ENCODE assay signal across 9 mouse cellular contexts in genomic region chr3:40531286-40532141, GRCm38 (mm10). TPM values are rescaled to one million over a fixed set of nuclear protein-coding genes. Genes with fewer than 3 reads are reported as not detected.
DNase-seq lines count a peak whose midpoint lies in the region; ATAC-seq and TF ChIP-seq lines count a peak whose summit lies in the region.
"Had no signal": no experiment of that assay in that cellular context is flagged by ENCODE, and none has a peak within 500 bp of the region (broad histone marks: within the 10 kb centered on the region; RNA-seq: fewer than 3 reads in every experiment).

Intu (plus strand) TSS chr3:40531286.

- peak within 1 kb of the TSS; percentile 30 for H3K9ac ChIP-seq in intestine, embryonic 14.5 days (ENCODE audit: low read length)
- peak within 1 kb of the TSS; percentile 35 for H3K9ac ChIP-seq in limb, embryonic 15.5 days
- peak within 1 kb of the TSS; percentile 73 for H3K9ac ChIP-seq in midbrain, embryonic 13.5 days (replicated peaks)
- 0 out of 2 replicates have a peak within 1 kb of the TSS, but pooled peaks have one; percentile 6 for H3K9ac ChIP-seq in stomach, embryonic 14.5 days (replicated peaks; ENCODE audit: low read depth, low read length)

- 1% methylated on average over 54 of the region's 54 CpGs for WGBS in intestine, embryonic 14.5 days
- under 1% methylated on average over 54 of the region's 54 CpGs for WGBS in limb, embryonic 15.5 days
- under 1% methylated on average over 54 of the region's 54 CpGs for WGBS in midbrain, embryonic 13.5 days
- WGBS in stomach, embryonic 14.5 days, result under 1% methylated on average over 53 of the region's 54 CpGs

- no peak within 1 kb of the TSS for H3K27ac ChIP-seq in cortical plate, adult 2 months (ENCODE audit: insufficient read depth, low read length)
- no peak within 1 kb of the TSS for H3K27ac ChIP-seq in intestine, embryonic 14.5 days (ENCODE audit: low read depth)
- no peak within 1 kb of the TSS for H3K27ac ChIP-seq in limb, embryonic 15.5 days
- H3K27ac ChIP-seq in midbrain, embryonic 13.5 days, result no peak within 1 kb of the TSS
- no peak within 1 kb of the TSS for H3K27ac ChIP-seq in stomach, embryonic 14.5 days (ENCODE audit: low read length)

- no peak for TF ChIP-seq POLR2A in cortical plate, adult 2 months (IDR thresholded peaks at IDR 0.05; ENCODE audit: extremely low read depth, insufficient read depth, low read length)

- no peaks in the 10 kb centered on the region; the same call in 1 of the 2 replicates for H3K4me1 ChIP-seq in cortical plate, adult 2 months (ENCODE audit: control insufficient read depth, insufficient read depth, low read length)
- H3K4me1 ChIP-seq in intestine, embryonic 14.5 days (replicated peaks; ENCODE audit: control insufficient read depth, insufficient read depth, low read length), result peaks cover 5% of the 10 kb centered on the region; the same call in 1 of the 2 replicates
- peaks cover 20% of the 10 kb centered on the region for H3K4me1 ChIP-seq in limb, embryonic 15.5 days
- H3K4me1 ChIP-seq in midbrain, embryonic 13.5 days (replicated peaks), result peaks cover 28% of the 10 kb centered on the region
- no peaks in the 10 kb centered on the region; the same call in 1 of the 2 replicates for H3K4me1 ChIP-seq in stomach, embryonic 14.5 days (ENCODE audit: control insufficient read depth, insufficient read depth, low read length)

- H3K36me3 ChIP-seq in intestine, embryonic 14.5 days (ENCODE audit: control insufficient read depth, insufficient read depth, low read length), result no peaks in the 10 kb centered on the region
- no peaks in the 10 kb centered on the region for H3K36me3 ChIP-seq in limb, embryonic 15.5 days
- H3K36me3 ChIP-seq in midbrain, embryonic 13.5 days, result no peaks in the 10 kb centered on the region
- no peaks in the 10 kb centered on the region for H3K36me3 ChIP-seq in stomach, embryonic 14.5 days (ENCODE audit: control insufficient read depth, insufficient read depth, low read length)

- peaks cover 35% of the 10 kb centered on the region for H3K27me3 ChIP-seq in intestine, embryonic 14.5 days (replicated peaks; ENCODE audit: control insufficient read depth, insufficient read depth, low read length)
- peaks cover 21% of the 10 kb centered on the region for H3K27me3 ChIP-seq in limb, embryonic 15.5 days
- peaks cover 50% of the 10 kb centered on the region for H3K27me3 ChIP-seq in midbrain, embryonic 13.5 days
- H3K27me3 ChIP-seq in stomach, embryonic 14.5 days (ENCODE audit: control insufficient read depth, insufficient read depth, low read length), result no peaks in the 10 kb centered on the region
- H3K27me3 ChIP-seq: CH12.LX had no signal

- peak; percentile 77 for ATAC-seq in granulocyte monocyte progenitor cell, adult 5-6 weeks (replicated peaks; ENCODE audit: poor library complexity, severe bottlenecking)
- ATAC-seq in intestine, embryonic 14.5 days (replicated peaks; ENCODE audit: low FRiP score, low TSS enrichment, low read depth), result peak; percentile 75
- ATAC-seq in limb, embryonic 15.5 days (ENCODE audit: insufficient number of reproducible peaks, low FRiP score, low TSS enrichment, low read depth), result peak; percentile 70; the same call in 1 of the 2 replicates
- ATAC-seq in midbrain, embryonic 13.5 days, result peak; percentile 90
- peak; percentile 84 for ATAC-seq in stomach, embryonic 14.5 days (ENCODE audit: insufficient number of reproducible peaks, insufficient read depth, low FRiP score, low read depth)

- H3K4me3 ChIP-seq in cortical plate, adult 2 months (ENCODE audit: insufficient read depth, low read length), result peak within 1 kb of the TSS; percentile 43
- H3K4me3 ChIP-seq in intestine, embryonic 14.5 days (ENCODE audit: low read depth, low read length), result peak within 1 kb of the TSS; percentile 51
- peak within 1 kb of the TSS; percentile 52 for H3K4me3 ChIP-seq in limb, embryonic 15.5 days
- H3K4me3 ChIP-seq in midbrain, embryonic 13.5 days (replicated peaks), result peak within 1 kb of the TSS; percentile 63
- peak within 1 kb of the TSS; percentile 47 for H3K4me3 ChIP-seq in stomach, embryonic 14.5 days (ENCODE audit: low read depth, low read length)

- peak within 1 kb of the TSS; percentile 99 for H3K4me2 ChIP-seq in intestine, embryonic 14.5 days (ENCODE audit: low read length)
- peak within 1 kb of the TSS; percentile 92 for H3K4me2 ChIP-seq in limb, embryonic 15.5 days
- peak within 1 kb of the TSS; percentile 100 for H3K4me2 ChIP-seq in midbrain, embryonic 13.5 days (replicated peaks)
- peak within 1 kb of the TSS; percentile 100 for H3K4me2 ChIP-seq in stomach, embryonic 14.5 days (replicated peaks; ENCODE audit: low read depth, low read length)

- DNase-seq in layer of hippocampus, postnatal 10 days (ENCODE audit: low spot score in 2 of 2), result peak; percentile 38 to 68
- no peak for DNase-seq in layer of hippocampus, adult 9-10 months (ENCODE audit: low spot score)
- peak; percentile 73 for DNase-seq in intestine, embryonic 14.5 days (ENCODE audit: low spot score)

- H3K9me3 ChIP-seq in intestine, embryonic 14.5 days (ENCODE audit: control insufficient read depth, low read length), result no peaks in the 10 kb centered on the region
- H3K9me3 ChIP-seq in limb, embryonic 15.5 days, result no peaks in the 10 kb centered on the region
- no peaks in the 10 kb centered on the region for H3K9me3 ChIP-seq in midbrain, embryonic 13.5 days
- H3K9me3 ChIP-seq in stomach, embryonic 14.5 days (ENCODE audit: control insufficient read depth, low read depth, low read length), result no peaks in the 10 kb centered on the region

- TF ChIP-seq CTCF in cortical plate, adult 2 months (IDR thresholded peaks at IDR 0.05; ENCODE audit: extremely low read depth, insufficient read depth, low read length), result no peak

RNA-seq across cellular contexts. Expression of gene Intu, which starts in this region (rescaled TPM):
- 1 to 10 TPM; 4.8 to 6.3 TPM for total RNA-seq in layer of hippocampus, postnatal 10 days (2021)
- polyA plus RNA-seq in cortical plate, adult 2 months (2012; rRNA removed), result 7.7 TPM in 2 replicates
- 1.6 and 3.2 TPM in 2 replicates for total RNA-seq in granulocyte monocyte progenitor cell, adult 5-6 weeks (2014; fragmentation: Nextera tagmentation)
- total RNA-seq in granulocyte monocyte progenitor cell, adult 5-6 weeks (2017), result 2.5 and 4.6 TPM in 2 replicates
- polyA plus RNA-seq in intestine, embryonic 14.5 days (2014; fragmentation: Nextera tagmentation; extraction: Ambion mirVana), result 3.5 and 4.4 TPM in 2 replicates
- 2.3 TPM in 2 replicates for polyA plus RNA-seq in limb, embryonic 15.5 days (2015; fragmentation: Nextera tagmentation; extraction: Ambion mirVana)
- 3.2 and 4.2 TPM in 2 replicates for polyA plus RNA-seq in midbrain, embryonic 13.5 days (2015; fragmentation: Nextera tagmentation; extraction: Ambion mirVana)
- 3.3 and 3.5 TPM in 2 replicates for polyA plus RNA-seq in stomach, embryonic 14.5 days (2014; fragmentation: Nextera tagmentation; extraction: Ambion mirVana)
- total RNA-seq: CH12.LX had no signal

Comparison
In these comparisons a context has a peak if more than half of its experiments do, and no peak if none do; other contexts are left out.
1. H3K9ac ChIP-seq: peak in every context shown above with its lines; median percentile 73 in midbrain, embryonic 13.5 days; 35 in limb, embryonic 15.5 days; 30 in intestine, embryonic 14.5 days; 6 in stomach, embryonic 14.5 days.